Mouse (Mus musculus) lung, embryonic 14.5 days (tissue): Measurements from ENCODE around the gene March10. TPM values are rescaled to one million over a fixed set of nuclear protein-coding genes. Genes with fewer than 3 reads are reported as not detected.

Experiments used
- ATAC-seq: fragments of 200-750 bp; cut with Nextera tagmentation; 2 replicates; pipeline ENCODE4 v1.8.0; 2017; ENCODE audit warnings: mild to moderate bottlenecking, moderate TSS enrichment, moderate library complexity; ENCODE audit not compliant: insufficient read depth
- DNase-seq: peaks from one replicate; pipeline ENCODE4 v3.0.0-alpha.2; 2015
- H3K27ac ChIP-seq: fragments of 300-500 bp; sonication (generic); 2 replicates; pipeline ENCODE4 v1.5.1; 2014; ENCODE audit warnings: low read depth, mild to moderate bottlenecking, moderate library complexity
- H3K27me3 ChIP-seq: fragments of 300-500 bp; sonication (generic); 2 replicates; pipeline ENCODE4 v1.6.1; 2014; ENCODE audit warnings: low read length, control low read depth; ENCODE audit not compliant: insufficient read depth
- H3K36me3 ChIP-seq: fragments of 300-500 bp; sonication (generic); 2 replicates; pipeline ENCODE4 v1.6.1; 2014; ENCODE audit warnings: control low read depth; ENCODE audit not compliant: insufficient read depth
- H3K4me1 ChIP-seq: fragments of 300-500 bp; sonication (generic); 2 replicates; pipeline ENCODE4 v1.6.1; 2014; ENCODE audit warnings: antibody characterized with exemption, control low read depth; ENCODE audit not compliant: insufficient read depth
- H3K4me2 ChIP-seq: fragments of 300-500 bp; sonication (generic); 2 replicates; pipeline ENCODE4 v1.6.1; 2014; ENCODE audit warnings: mild to moderate bottlenecking
- H3K4me3 ChIP-seq: fragments of 300-500 bp; sonication (generic); 2 replicates; pipeline ENCODE4 v1.5.1; 2014; ENCODE audit warnings: low read depth, low read length
- H3K9ac ChIP-seq: fragments of 300-500 bp; sonication (generic); 2 replicates; pipeline ENCODE4 v1.6.1; 2014
- H3K9me3 ChIP-seq: fragments of 300-500 bp; sonication (generic); 2 replicates; pipeline ENCODE4 v1.6.1; 2016; ENCODE audit warnings: low read depth, low read length, control low read depth
- CTCF ChIP-seq: IDR thresholded peaks from 2 replicates; pipeline ENCODE4 v1.5.1; 2016; ENCODE audit warnings: antibody characterized with exemption, low read depth
- WGBS: fragments of 180-500 bp; shearing (Covaris S2); extraction: QIAGEN DNeasy Blood & Tissue Kit; methylation state at CpG from one replicate; pipeline ENCODE4 v1.1.7; 2014; 5-methylcytosine and 5-hydroxymethylcytosine counted together
- polyA plus RNA-seq: library from polyadenylated mRNA; unstranded; fragments of >200 nt; fragmentation: Nextera tagmentation; extraction: Ambion mirVana; gene quantifications from 2 replicates; pipeline ENCODE4 v1.2.1, GENCODE M21; 2014

March10 gene
- polyA plus RNA-seq, 1 experiment from 2014 or later, result not detected

GRCm38 (mm10) chr11:105362041-105362765, 94.3 kb downstream of the March10 start:
- no peak overlapping the region for H3K9ac ChIP-seq
- WGBS, result 83% methylated on average over 4 of the region's 4 CpGs
- H3K27me3 ChIP-seq, result no peaks in the 10 kb centered on the region

GRCm38 (mm10) chr11:105356301-105356700, 100.2 kb downstream of the March10 start:
- no peak overlapping the region for H3K4me2 ChIP-seq
- no peak overlapping the region for H3K4me3 ChIP-seq
- peak overlapping the region; percentile 74 for H3K27ac ChIP-seq
- no peaks in the 10 kb centered on the region for H3K27me3 ChIP-seq
- ATAC-seq (no peak), DNase-seq (peak; percentile 55)
- TF ChIP-seq CTCF, result no peak
- H3K4me1 ChIP-seq, result peaks cover 32% of the 10 kb centered on the region
- H3K9me3 ChIP-seq, result no peaks in the 10 kb centered on the region
- H3K9ac ChIP-seq, result no peak overlapping the region
- WGBS, result 22% methylated on average over 7 of the region's 7 CpGs
- no peaks in the 10 kb centered on the region for H3K36me3 ChIP-seq

More at GRCm38 (mm10) chr11:105362041-105362765, 94.3 kb downstream of the March10 start:
- Histone ChIP-seq H3K9me3 (no peaks in the 10 kb centered on the region), H3K4me1 (peaks cover 46% of the 10 kb centered on the region), H3K36me3 (no peaks in the 10 kb centered on the region), H3K27ac (peak overlapping the region; percentile 42), H3K4me2 (no peak overlapping the region), H3K4me3 (no peak overlapping the region)
- no peak for ATAC-seq
- DNase-seq, result no peak
- TF ChIP-seq CTCF, result no peak

GRCm38 (mm10) chr11:105353891-105354280, 102.6 kb downstream of the March10 start:
- no peak overlapping the region for H3K9ac ChIP-seq
- 72% methylated on average over 4 of the region's 4 CpGs for WGBS
- no peak overlapping the region for H3K4me3 ChIP-seq
- no peaks in the 10 kb centered on the region for H3K27me3 ChIP-seq
- peak overlapping the region; percentile 51; the same call in 1 of the 2 replicates for H3K27ac ChIP-seq
- peaks cover 27% of the 10 kb centered on the region for H3K4me1 ChIP-seq
- H3K4me2 ChIP-seq, result no peak overlapping the region
- ATAC-seq (peak; percentile 4; the same call in 1 of the 2 replicates), DNase-seq (no peak)
- peaks cover 14% of the 10 kb centered on the region for H3K36me3 ChIP-seq
- no peaks in the 10 kb centered on the region for H3K9me3 ChIP-seq
- no peak for TF ChIP-seq CTCF

DNA sequence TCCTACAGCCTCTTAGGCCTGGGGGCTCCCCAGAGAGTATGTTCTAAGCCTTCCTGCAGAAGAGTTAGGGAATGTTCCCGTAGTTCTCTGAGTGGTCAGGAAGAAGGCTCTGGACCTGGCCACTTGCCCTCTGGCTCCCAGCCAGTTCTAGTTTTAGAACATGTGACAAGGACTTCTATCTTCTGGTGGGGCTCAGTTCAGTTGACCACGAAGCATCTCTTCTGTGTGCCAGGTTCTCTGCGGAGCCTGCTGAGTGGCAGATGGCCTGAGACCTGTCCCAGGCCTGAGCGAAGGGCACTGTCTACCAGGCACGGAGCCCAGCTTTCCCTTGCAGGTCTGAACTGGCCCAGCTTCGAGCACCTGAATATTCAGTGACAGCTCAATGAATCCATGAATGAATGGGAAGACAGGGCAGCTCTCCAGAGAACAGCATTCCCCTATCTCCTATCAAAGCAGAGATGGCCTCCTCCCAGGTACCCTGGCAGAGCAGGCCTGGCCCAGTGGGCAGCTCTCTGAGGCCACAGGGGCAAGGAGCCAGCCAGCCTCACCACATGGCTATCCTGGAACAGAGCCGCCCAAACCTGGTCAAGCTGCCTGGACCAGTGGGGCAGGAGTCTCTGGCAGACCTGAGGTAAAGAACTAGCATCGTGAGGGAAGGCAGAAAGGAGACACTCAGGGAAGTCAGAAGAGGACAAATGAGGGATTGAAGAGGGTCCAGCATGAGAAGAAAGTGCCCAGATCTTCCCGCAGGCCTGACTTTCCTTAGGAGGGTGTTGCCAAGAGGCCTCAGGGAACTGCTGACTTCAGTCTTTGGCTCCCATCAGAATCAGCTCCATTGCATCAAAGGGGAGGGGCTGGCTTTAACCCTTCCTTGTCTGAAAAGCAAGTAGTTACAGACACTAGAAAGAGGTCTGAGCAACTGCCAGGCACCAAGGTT, 103.3 kb downstream of the March10 start:
- Histone ChIP-seq H3K4me2 (peak overlapping the region; percentile 27), H3K9ac (peak overlapping the region; percentile 20), H3K27ac (peak overlapping the region; percentile 91), H3K36me3 (peaks cover 21% of the 10 kb centered on the region), H3K9me3 (no peaks in the 10 kb centered on the region), H3K4me3 (no peak overlapping the region), H3K4me1 (peaks cover 27% of the 10 kb centered on the region), H3K27me3 (no peaks in the 10 kb centered on the region)
- TF ChIP-seq CTCF, result no peak
- 25% methylated on average over 9 of the region's 9 CpGs for WGBS
- peak; percentile 88 for DNase-seq
- ATAC-seq, result peak; percentile 49

DNA sequence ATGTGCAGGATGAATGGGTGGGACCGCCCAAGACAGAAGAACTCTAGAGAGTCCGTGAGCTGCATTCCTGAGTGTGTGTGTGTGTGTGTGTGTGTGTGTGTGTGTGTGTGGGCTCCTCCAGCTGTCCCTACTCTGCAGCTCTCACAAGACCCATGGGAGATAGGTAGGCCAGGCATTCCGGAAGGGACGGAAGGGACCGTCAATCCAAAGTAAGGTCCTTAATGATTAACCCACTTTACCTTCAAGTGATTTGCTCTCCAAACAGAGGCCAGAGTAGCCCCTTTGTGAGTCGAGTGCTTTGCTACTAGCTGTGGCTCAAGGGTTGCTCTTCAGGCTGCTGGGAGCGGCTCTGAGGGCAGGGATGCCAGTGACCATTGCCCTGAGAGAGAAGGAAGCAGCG, 104.4 kb downstream of the March10 start:
- H3K4me1 ChIP-seq, result peaks cover 27% of the 10 kb centered on the region
- 59% methylated on average over 8 of the region's 8 CpGs for WGBS
- H3K36me3 ChIP-seq, result peaks cover 22% of the 10 kb centered on the region
- DNase-seq (peak; percentile 73), ATAC-seq (peak; percentile 49)
- H3K9me3 ChIP-seq, result no peaks in the 10 kb centered on the region
- H3K27ac ChIP-seq, result peak overlapping the region; percentile 91
- no peak overlapping the region for H3K4me3 ChIP-seq
- no peaks in the 10 kb centered on the region for H3K27me3 ChIP-seq
- no peak for TF ChIP-seq CTCF
- no peak overlapping the region for H3K4me2 ChIP-seq
- no peak overlapping the region for H3K9ac ChIP-seq

- H3K27ac ChIP-seq, result no peak overlapping the region
- no peak overlapping the region for H3K4me3 ChIP-seq
- 85% methylated on average over 7 of the region's 7 CpGs for WGBS
- H3K36me3 ChIP-seq, result peaks cover 34% of the 10 kb centered on the region
- H3K4me1 ChIP-seq, result peaks cover 22% of the 10 kb centered on the region
- no peak for DNase-seq
- H3K4me2 ChIP-seq, result no peak overlapping the region
- no peak overlapping the region for H3K9ac ChIP-seq
- H3K9me3 ChIP-seq, result no peaks in the 10 kb centered on the region
- no peak for ATAC-seq
- H3K27me3 ChIP-seq, result no peaks in the 10 kb centered on the region
- TF ChIP-seq CTCF, result no peak
Observed at GRCm38 (mm10) chr11:105350643-105351042, 105.9 kb downstream of the March10 start.
